Mouse (Mus musculus): Measurements from ENCODE around the gene Fam83e.

The Fam83e gene

DNA sequence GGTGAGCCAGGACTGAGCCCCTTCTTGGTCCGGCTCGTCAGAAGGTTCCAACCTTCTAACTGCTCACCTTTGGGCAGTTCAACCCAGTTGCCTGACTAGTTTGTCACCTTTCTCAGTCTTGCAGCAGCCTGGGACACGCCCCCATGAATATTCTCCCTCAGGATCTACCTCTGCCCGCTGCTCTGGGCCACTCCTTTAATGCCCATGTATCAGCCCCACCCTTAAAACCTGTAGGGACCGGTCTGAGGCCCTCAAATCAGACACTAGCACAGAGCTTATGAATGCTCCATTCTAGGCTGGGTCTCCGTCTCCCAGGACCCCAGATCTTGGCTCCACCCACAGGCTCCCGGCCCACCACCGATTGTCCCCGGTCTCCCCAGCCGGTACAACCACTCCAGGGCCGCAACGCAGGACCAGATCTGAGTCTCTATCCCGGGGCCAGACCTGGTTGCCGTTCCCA is 6.4 kb upstream of the Fam83e start:
- no peak for DNase-seq (ENCODE audit: low read depth, low spot score)

DNA sequence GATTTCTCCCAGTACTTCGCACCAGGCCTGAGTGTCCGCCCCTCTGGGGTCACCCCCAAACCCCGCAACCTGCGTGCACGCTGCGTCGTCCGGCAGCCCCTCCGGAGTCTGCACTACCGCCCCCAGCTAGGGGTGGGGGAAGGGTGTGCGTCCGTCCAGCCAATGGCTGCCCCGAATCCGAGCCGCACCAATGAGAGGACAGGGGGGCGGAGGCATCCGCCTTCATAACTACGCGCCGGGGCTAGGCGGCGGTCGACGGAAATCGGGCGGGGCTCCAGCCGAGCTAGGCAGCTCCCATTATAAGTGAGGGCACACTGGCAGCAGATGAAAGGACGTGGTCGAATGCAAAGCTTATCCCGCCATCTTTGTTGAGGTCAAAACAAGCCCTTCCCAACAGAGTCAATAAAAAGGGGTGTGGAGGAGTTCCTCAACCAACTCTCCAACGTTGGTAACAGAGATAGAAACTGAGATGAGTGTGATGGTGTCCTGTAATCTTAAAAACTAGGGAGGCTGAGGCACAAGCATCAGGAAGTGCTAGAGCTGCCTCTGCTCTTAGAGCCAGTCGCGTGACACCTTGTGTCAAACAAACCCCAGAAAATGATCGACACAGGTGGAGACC is 5.8 kb upstream of the Fam83e start, which contains the start of gene Rpl18:
Gene Rpl18 (plus strand): TSS at position 368 of the 619 bp plus-strand sequence.
- peak; percentile 95 for DNase-seq (ENCODE audit: low read depth, low spot score)

DNA sequence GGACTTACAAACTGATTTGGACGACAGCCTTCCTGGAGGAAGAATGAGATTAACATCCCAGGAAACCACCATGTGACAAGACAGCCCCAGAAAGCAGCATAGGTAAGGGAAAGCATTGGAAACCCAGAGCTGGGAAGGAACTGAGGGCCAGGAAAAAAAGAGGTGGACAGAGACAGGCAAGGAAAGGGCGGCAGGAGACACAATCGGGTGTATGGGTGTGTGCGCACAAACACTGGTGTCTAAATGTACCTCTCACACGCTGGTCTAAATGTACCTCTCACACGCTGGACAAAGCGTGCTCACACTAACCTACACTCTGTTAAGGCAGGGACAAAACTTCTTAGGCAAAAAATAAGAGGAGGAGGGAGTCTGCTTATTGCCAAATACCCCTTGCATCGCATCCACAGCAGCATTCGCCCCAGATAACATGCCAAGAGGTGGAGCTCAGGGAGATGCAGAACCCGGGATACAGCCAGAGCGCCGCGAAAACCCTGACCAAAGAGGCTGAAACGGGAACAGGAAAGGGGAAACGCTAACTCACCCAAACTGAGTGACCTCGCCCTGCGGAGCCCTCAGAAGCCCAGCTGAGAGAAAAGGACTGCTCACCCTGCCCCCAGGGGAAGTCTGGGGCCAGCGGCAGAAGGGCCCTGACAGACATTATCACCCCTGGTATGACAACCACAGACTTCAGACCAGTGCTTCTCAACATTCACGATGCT is 5.1 kb upstream of the Fam83e start:
- no peak for DNase-seq (ENCODE audit: low read depth, low spot score)

- DNase-seq (ENCODE audit: low read depth, low spot score) = no peak
These were observed 4.6 kb upstream of the Fam83e start for GRCm38 (mm10) chr7:45716460-45716857.

GRCm38 (mm10) chr7:45716952-45717917 is 3.8 kb upstream of the Fam83e start:
- no peak for DNase-seq (ENCODE audit: low read depth, low spot score)

DNA sequence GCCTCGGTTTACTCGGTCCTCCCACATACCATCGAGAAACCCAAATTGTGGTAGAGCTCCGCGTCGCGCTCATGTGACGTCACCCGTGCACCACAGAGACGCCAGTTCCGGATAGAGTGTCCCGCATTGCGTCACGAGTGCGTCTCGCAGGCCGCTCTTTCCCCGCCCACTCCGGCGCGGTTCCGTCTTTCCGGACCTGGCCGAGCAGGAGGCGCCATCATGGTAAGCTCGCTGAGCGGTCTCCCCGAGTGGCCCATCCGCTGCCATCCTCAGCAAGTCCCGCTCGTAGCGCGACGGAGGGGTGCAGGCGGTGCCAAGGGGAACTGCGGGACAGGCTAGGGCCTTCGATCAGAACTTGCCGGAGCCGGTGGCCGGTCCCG is 3.1 kb upstream of the Fam83e start, which contains the start of gene Sphk2:
Gene Sphk2 (minus strand): TSS at position 85 of the 380 bp plus-strand sequence.
- DNase-seq (ENCODE audit: low read depth, low spot score) = peak; percentile 92

GRCm38 (mm10) chr7:45718331-45718730 is 2.7 kb upstream of the Fam83e start:
- no peak for DNase-seq (ENCODE audit: low read depth, low spot score)

DNA sequence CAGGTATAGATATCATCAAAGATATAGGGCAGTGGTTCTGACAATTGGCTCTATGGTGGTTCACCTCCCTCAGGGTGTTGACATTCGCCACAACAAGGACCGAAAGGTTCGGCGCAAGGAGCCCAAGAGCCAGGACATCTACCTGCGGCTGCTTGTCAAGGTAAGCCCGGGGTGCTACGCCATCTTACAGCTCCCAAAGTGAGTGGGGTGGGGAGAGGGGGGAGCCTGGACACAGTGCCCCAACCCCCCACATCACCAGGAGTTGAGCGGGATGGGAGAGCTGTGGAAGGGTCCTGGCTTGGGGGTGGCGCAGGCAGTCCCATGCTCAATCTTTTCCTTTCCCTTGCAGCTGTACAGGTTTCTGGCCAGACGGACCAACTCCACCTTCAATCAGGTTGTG is 1.8 kb upstream of the Fam83e start:
- DNase-seq (ENCODE audit: low read depth, low spot score) = no peak

DNA sequence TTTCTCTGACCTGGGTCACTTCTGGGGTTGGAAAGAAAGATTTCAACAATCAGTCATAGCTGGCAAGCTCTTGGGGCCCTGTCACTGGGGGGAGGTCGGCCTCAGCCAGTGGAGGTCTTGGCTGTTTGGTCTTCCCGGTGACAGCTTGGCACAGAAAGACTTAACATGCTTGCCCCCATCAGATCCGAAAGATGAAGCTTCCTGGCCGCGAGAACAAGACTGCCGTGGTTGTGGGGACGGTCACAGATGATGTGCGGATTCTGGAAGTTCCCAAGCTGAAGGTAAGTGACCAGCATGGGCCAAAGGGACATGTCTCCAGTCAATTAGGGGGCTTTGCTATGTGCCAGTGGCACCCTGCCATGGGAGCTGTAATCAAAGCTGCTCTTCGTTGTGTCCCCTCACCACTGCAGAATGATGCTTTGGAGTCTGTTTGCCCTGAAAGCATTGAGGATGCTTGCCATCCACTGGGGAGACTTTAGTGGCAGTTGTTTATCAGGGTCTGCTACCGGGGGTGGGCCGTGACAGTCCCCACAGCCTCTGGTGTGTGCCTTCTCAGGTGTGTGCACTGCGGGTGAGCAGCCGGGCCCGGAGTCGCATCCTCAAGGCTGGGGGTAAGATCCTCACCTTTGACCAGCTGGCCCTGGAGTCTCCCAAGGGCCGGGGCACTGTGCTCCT is 1.1 kb upstream of the Fam83e start:
- no peak for DNase-seq (ENCODE audit: low read depth, low spot score)

GRCm38 (mm10) chr7:45721234-45721571 is 191 bp downstream of the Fam83e start:
- no peak for DNase-seq (ENCODE audit: low read depth, low spot score)

DNA sequence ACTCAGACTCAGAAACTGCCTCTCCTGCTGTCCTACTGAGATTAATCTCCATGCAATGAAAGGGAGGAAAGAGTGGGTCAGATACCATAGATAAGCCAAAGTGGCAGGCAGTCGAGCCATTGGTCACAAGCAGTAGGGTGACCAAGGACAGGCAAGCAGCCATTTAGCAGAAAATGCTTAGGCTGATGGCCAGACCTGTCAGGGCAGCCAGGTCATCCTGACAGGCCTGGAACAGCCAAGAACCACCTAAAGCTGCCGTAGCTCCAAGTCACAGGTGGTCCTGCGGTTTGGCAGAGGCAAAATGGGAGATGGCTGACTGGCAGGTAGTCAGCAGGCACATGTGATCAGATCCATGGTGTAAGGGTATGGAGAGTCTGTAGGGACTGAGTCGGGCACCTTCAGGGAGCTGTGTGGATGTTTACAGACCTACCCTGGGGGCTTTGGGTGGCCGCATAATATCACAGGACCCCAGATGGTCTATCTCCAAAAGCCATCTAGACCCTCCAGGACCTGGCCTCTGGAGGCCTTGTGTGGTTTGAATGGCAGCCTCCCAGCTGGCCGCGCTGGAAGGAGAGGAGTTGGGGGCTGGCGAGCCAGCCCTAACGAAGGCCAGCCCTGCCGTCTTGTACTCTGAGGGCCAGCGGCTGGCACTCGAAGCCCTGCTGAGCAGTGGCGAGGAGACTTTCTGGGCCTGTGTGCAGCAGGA is 783 bp downstream of the Fam83e start:
- DNase-seq (ENCODE audit: low read depth, low spot score) = no peak

DNA sequence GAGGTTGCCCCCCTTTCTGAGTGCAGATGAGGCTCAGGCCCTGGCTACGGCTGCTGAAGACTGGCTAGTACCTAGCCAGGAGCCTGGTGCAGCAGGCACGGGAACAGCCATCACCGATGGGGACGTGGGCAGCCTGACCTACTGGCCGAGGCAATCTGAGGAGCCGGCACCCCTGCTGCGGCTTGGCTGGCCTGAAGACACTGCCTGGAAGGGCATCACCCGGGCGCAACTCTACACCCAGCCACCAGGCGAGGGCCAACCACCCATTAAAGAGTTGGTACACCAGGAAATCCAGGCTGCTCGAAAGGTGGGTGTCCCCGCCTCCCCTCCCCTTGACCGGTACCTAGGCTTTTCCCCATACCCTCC is 1.3 kb downstream of the Fam83e start:
- DNase-seq (ENCODE audit: low read depth, low spot score) = no peak

GRCm38 (mm10) chr7:45723301-45723700 is 2.3 kb downstream of the Fam83e start:
- no peak for DNase-seq (ENCODE audit: low read depth, low spot score)

DNA sequence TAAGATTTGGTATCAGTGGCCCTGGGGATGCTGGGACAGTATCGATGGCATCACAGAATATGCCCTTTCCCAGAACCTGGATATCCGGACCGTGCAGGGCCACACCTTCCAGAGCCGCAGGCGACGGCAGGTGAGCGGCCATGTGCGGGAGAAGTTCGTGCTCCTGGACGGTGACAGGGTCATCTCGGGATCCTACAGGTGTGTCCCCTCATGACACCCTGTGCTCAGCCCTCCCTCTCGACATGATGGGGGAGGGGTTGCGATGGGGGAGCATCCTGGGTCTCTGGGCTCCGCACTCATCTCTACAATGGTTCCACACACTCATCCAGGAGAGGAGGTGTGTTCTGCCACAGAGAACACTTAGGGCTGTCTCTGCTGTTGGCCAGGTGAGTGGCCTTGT is 2.8 kb downstream of the Fam83e start:
- DNase-seq (ENCODE audit: low read depth, low spot score) = no peak

GRCm38 (mm10) chr7:45725151-45725550 is 4.1 kb downstream of the Fam83e start:
- no peak for DNase-seq (ENCODE audit: low read depth, low spot score)

DNA sequence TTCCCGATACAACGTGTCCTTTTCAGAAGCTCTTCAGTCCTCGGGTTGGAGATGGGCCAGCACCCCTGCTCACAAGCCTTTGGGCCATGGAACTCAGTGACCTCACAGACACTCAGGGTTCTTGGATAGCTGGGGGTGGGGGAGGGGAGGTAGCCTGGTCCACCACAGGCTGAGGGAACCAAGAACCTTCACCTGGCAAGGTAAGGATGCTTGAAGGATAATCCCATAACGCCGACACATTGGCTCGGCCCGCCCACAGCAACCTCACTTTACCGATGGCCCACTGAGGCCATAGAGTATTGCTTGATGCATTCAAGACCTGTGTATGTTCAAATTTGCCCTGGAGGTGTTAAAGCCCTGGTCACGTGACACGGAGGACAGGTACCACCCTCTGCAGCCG is 4.7 kb downstream of the Fam83e start, which contains the start of gene Spaca4:
Gene Spaca4 (minus strand): TSS at position 101 of the 400 bp plus-strand sequence.
- DNase-seq (ENCODE audit: low read depth, low spot score) = no peak

DNA sequence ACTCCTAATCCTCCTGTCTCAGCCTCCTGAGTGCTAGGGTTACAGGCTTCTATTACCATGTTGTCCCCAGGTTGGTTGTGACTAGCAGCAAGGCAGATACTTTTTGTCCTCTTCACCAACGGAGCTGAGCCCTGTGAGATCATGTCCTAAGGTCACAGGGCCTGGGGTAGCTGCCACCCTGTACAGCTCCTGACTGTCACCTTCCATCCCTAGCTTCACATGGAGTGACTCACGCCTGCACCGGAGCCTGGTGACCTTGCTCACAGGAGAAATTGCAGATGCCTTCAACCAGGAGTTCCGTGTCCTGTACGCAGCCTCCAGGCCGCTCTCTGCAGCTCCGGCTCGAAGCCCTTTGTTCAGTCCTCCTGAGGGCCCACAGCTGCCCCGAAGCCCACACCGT is 5.4 kb downstream of the Fam83e start:
- no peak for DNase-seq (ENCODE audit: low read depth, low spot score)

DNA sequence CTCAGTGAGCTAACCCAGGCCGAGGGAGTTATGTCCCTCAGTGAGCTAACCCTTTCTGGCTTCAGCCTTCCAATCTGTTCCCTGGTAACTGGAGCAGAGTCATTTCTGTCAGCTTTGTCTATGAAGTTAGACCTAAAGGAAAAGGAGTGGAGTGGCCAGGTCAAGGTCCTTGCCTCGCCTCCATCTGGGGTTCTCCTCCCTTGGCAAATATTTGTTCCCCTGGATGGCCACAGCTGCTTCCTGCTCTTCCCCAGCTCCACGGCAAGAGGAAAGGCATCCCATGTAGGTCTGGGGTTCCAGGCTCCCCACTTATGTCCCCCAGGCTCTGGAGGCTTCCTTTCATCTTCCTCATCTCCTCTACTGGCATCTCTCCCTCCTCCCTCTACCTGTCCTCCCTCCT is 6.6 kb downstream of the Fam83e start:
- no peak for DNase-seq (ENCODE audit: low read depth, low spot score)

DNA sequence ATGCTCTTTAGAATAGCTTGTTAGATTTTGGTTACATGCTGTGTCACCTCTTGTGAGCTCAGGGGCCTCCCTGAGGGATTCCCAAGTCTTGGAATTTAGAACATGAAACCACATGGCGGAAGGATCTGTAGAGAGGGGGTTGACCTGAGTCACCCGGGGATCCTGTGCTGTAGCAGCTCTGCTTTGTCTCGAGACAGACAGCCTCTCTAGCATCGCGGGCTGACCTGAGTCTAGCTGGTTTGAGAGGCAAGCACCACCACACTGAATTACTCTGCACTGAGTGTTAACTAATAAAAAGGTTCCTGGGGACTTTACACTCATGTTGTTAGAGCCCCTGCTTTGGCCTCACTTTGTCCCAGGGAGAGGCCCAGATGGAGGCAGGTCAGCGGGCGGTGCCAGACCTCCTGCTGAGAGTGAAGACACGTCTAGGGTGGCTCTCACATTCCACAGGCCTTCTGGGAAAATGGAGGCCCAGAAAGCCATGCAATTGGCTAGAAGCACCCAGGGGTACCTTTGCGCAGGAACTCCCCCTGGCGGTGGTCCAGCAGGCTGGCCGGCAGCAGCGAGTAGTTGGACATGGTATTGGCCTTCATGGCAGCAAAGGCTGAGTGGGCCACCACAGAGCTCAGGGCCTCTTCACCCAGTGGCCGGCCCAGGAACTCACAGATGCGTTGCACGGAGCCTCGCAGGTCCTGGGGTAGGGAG is 9.9 kb downstream of the Fam83e start:
- DNase-seq (ENCODE audit: low read depth, low spot score) = no peak

DNA sequence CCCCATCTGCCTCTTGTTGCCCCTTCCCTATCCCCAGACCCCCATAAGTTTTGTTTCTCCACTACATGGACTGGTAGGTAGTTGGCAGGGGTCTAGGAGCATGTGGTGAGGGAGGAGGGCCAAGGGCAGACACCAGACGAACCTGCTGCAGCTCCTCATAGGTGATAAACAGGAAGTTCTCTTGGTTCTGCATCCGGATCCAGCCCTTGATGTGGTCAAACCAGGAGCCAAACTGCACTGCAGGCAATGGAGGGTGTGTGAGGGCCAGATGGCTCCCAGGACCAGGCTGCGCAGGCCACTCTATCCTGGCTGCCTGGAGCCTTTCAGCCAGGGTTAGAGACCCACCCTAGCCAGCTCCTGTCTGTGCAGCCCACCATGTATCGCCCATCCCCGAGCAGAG is 12.5 kb downstream of the Fam83e start:
- no peak for DNase-seq (ENCODE audit: low read depth, low spot score)
